Mouse (Mus musculus) thymus, postnatal 14 days (tissue): Measurements from ENCODE around the gene Zyg11a.
"Not testable (repeated sequence)": the region's sequence is repeated elsewhere in the genome, so short reads cannot be mapped to it uniquely, and the experiment has no call there.

ENCODE experiments used
- DNase-seq: peaks from one replicate; pipeline ENCODE4 v3.0.0; 2021

Gene Zyg11a

GRCm38 (mm10) chr4:108143778-108144177 is 74.1 kb downstream of the Zyg11a start:
- no peak for DNase-seq

GRCm38 (mm10) chr4:108143178-108143577 is 74.7 kb downstream of the Zyg11a start:
- not testable (repeated sequence) for DNase-seq

GRCm38 (mm10) chr4:108136938-108137337 is 80.9 kb downstream of the Zyg11a start:
- DNase-seq: no peak
